Mouse (Mus musculus): ENCODE data around the gene Slc22a13.

DNA sequence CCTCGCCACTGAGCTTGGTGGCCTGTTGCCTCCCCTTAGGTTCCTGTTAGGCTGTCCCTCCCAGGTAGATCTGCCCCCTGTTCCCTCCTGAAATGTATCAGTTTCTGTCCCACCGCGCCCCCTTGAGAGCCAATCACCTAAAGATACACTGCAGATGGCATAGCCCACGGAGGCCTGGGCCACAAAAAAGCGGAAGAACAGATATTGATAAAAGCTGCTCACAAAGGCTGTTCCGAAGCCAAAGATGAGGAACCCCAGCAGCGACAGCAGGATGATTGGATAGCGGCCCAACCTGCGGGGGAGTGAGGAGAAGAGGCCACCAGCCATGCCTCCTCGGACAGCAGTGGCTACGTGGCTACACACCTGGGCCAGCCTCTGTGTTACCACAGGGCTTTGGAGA, 29.6 kb downstream of the Slc22a13 start:
- TF ChIP-seq CTCF (conservative IDR thresholded peaks at IDR 0.05; ENCODE audit: low read length) (no peak), NANOG (IDR thresholded peaks at IDR 0.05; ENCODE audit: borderline replicate concordance, low read length) (no peak)
